Mouse (Mus musculus) ES-Bruce4 (cell line): Measurements from ENCODE around the gene Glipr1.

ENCODE experiments used
- CTCF ChIP-seq: IDR thresholded peaks from one replicate; pipeline ENCODE4 v1.8.1; 2011; ENCODE audit warnings: low read depth, low read length
- EP300 ChIP-seq: IDR thresholded peaks from 2 replicates; pipeline ENCODE4 v1.6.1; 2011; ENCODE audit warnings: low read depth, low read length; ENCODE audit not compliant: insufficient read depth
- POLR2A ChIP-seq: IDR thresholded peaks from one replicate; pipeline ENCODE4 v1.8.1; 2011; ENCODE audit warnings: low read length; ENCODE audit not compliant: insufficient read depth

DNA sequence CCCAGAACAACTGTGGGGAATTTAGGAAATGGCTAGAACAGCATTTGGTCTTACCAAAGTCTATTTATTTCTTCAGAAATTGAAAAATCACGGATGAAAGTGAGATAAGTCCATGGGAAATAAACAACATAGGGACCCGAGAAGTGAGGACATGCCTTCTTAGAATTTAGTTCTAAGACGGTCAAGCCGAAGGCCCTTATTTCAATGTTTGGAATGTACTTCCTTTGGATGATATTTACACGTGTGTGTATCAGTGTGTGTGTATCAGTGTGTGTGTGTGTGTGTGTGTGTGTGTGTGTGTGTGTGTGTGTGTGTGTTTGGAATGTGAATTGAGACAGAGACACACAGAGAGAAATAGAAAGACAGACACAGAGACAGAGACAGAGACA, 65.3 kb downstream of the Glipr1 start:
- TF ChIP-seq POLR2A (no peak), CTCF (no peak), EP300 (no peak)
